11 mouse cellular contexts compared by ENCODE assay signal in the genomic region with DNA sequence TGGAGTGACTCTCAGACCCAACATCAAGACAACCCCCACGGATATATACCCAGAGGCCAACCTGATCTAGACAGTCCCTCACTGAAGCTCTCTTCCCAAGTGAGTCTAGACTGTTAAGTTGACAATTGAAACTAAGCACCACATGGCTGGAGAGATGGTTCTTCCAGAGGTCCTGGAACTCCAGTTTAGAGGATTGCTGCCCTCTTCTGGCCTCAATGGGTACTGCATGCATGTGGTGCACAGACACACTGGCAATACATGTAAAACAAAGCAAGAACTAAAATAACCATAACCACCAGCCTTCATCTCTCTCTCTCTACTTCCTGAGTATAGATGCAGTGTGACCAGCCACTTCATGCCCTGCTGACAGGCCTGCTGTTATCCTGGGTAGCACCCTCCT. TPM values are rescaled to one million over a fixed set of nuclear protein-coding genes. Genes with fewer than 3 reads are reported as not detected.
A peak's percentile ranks its signal among the peaks of the same experiment; 100 is the strongest.
DNase-seq lines count a peak whose midpoint lies in the region; ATAC-seq and TF ChIP-seq lines count a peak whose summit lies in the region.
"Had no signal": no experiment of that assay in that cellular context is flagged by ENCODE, and none has a peak within 500 bp of the region (broad histone marks: within the 10 kb centered on the region; RNA-seq: fewer than 3 reads in every experiment).

No protein-coding gene starts in this region.

- H3K4me2 ChIP-seq in heart, postnatal 0 days (ENCODE audit: low read depth, low read length): no peak overlapping the region
- H3K4me2 ChIP-seq: forebrain, embryonic 12.5 days had no signal

- ATAC-seq in heart, postnatal 0 days (ENCODE audit: insufficient read depth, low read depth): no peak

- H3K27ac ChIP-seq in heart, postnatal 0 days (ENCODE audit: low read depth): no peak overlapping the region
- no peak overlapping the region for H3K27ac ChIP-seq in embryonic facial prominence, embryonic 10.5 days (replicated peaks)
- H3K27ac ChIP-seq: forebrain, embryonic 12.5 days had no signal

- no peak for DNase-seq in heart, postnatal 0 days (ENCODE audit: low spot score)
- DNase-seq in heart, postnatal 36 days: no peak
- DNase-seq in spleen, adult 12 weeks (ENCODE audit: low spot score): peak; percentile 14
- no peak for DNase-seq in spleen, postnatal 14 days (ENCODE audit: low spot score in 2 of 2)
- DNase-seq in embryonic facial prominence, embryonic 10.5 days (ENCODE audit: low spot score): peak; percentile 61
- DNase-seq in thymus, postnatal 14 days: peak; percentile 37
- no peak for DNase-seq in kidney, adult 9 months
- no peak for DNase-seq in gastrocnemius, postnatal 10 days
- DNase-seq: kidney, postnatal 14 days had no signal

- WGBS in heart, postnatal 0 days: 68% methylated on average over 1 of the region's 1 CpGs
- WGBS in embryonic facial prominence, embryonic 10.5 days: 74% methylated on average over 1 of the region's 1 CpGs

- H3K27me3 ChIP-seq in heart, postnatal 0 days (ENCODE audit: control insufficient read depth, insufficient read depth, low read length): no peaks in the 10 kb centered on the region
- peaks cover 3% of the 10 kb centered on the region; the same call in 1 of the 2 replicates for H3K27me3 ChIP-seq in embryonic facial prominence, embryonic 10.5 days (replicated peaks; ENCODE audit: low read depth, poor library complexity, severe bottlenecking)
- H3K27me3 ChIP-seq: forebrain, embryonic 12.5 days had no signal

- TF ChIP-seq CTCF in heart, postnatal 0 days (IDR thresholded peaks at IDR 0.05; ENCODE audit: low read depth): peak; percentile 33

- intact Hi-C loops in heart, postnatal 36 days (cut with DNase I): no loop called here

- H3K9me3 ChIP-seq in heart, postnatal 0 days (replicated peaks; ENCODE audit: control insufficient read depth, low read length): no peaks in the 10 kb centered on the region; the same call in 1 of the 2 replicates
- H3K9me3 ChIP-seq in embryonic facial prominence, embryonic 10.5 days: 0 out of 2 replicates have a peak, but pooled peaks cover 2% of the 10 kb centered on the region

- no peaks in the 10 kb centered on the region for H3K36me3 ChIP-seq in heart, postnatal 0 days (replicated peaks; ENCODE audit: control insufficient read depth, insufficient read depth, low read length)
- H3K36me3 ChIP-seq in embryonic facial prominence, embryonic 10.5 days (replicated peaks): no peaks in the 10 kb centered on the region
- H3K36me3 ChIP-seq: forebrain, embryonic 12.5 days had no signal

- H3K4me1 ChIP-seq in heart, postnatal 0 days (ENCODE audit: control insufficient read depth, insufficient read depth): no peaks in the 10 kb centered on the region
- peaks cover 7% of the 10 kb centered on the region; the same call in 1 of the 2 replicates for H3K4me1 ChIP-seq in embryonic facial prominence, embryonic 10.5 days

- no peak overlapping the region for H3K9ac ChIP-seq in heart, postnatal 0 days (replicated peaks; ENCODE audit: low read depth, low read length)
- H3K9ac ChIP-seq: forebrain, embryonic 12.5 days had no signal

- no peak for TF ChIP-seq EP300 in heart, postnatal 0 days (IDR thresholded peaks at IDR 0.05; ENCODE audit: low read depth)

- H3K4me3 ChIP-seq in heart, postnatal 0 days (ENCODE audit: low read depth, low read length): no peak overlapping the region
- H3K4me3 ChIP-seq in embryonic facial prominence, embryonic 10.5 days: no peak overlapping the region
- H3K4me3 ChIP-seq: forebrain, embryonic 12.5 days had no signal

RNA-seq across cellular contexts. Expression of a gene that starts 20.2 kb away (rescaled TPM):
- total RNA-seq in heart, postnatal 0 days (2014; rRNA removed; ENCODE audit: low replicate concordance): not detected in 2 replicates
- not detected in 2 replicates for polyA plus RNA-seq in heart, postnatal 0 days (2015; fragmentation: Nextera tagmentation; extraction: Ambion mirVana)
- not detected for total RNA-seq in heart, postnatal 36 days (2021)
- polyA plus RNA-seq in embryonic facial prominence, embryonic 10.5 days (2016; fragmentation: Nextera tagmentation; extraction: Ambion mirVana): 2.3 and 3.1 TPM in 2 replicates
- not detected for total RNA-seq in gastrocnemius, postnatal 10 days (2021)
- polyA plus RNA-seq: lung, embryonic 16.5 days had no signal

Comparison
In these comparisons a context has a peak if more than half of its experiments do, and no peak if none do; other contexts are left out.
1. DNase-seq: peak in spleen, adult 12 weeks (single experiment), embryonic facial prominence, embryonic 10.5 days (single experiment) and thymus, postnatal 14 days (single experiment); none in heart, postnatal 0 days (single experiment), heart, postnatal 36 days (0 of 2), spleen, postnatal 14 days (0 of 2), kidney, adult 9 months (single experiment) and gastrocnemius, postnatal 10 days (single experiment).